Mouse (Mus musculus) hindbrain, embryonic 12.5 days (tissue): Measurements from ENCODE around the gene 4933428G20Rik. TPM values are rescaled to one million over a fixed set of nuclear protein-coding genes. Genes with fewer than 3 reads are reported as not detected.

Experiments
- ATAC-seq: fragments of 200-750 bp; cut with Nextera tagmentation; 2 replicates; pipeline ENCODE4 v1.8.0; 2017; ENCODE audit warnings: moderate TSS enrichment; ENCODE audit not compliant: low FRiP score
- H3K27ac ChIP-seq: fragments of 300-500 bp; sonication (generic); 2 replicates; pipeline ENCODE4 v1.5.1; 2016; ENCODE audit warnings: mild to moderate bottlenecking
- H3K27me3 ChIP-seq: fragments of 300-500 bp; sonication (generic); 2 replicates; pipeline ENCODE4 v1.6.1; 2016; ENCODE audit warnings: mild to moderate bottlenecking
- H3K36me3 ChIP-seq: fragments of 300-500 bp; sonication (generic); 2 replicates; pipeline ENCODE4 v1.6.1; 2016; ENCODE audit warnings: mild to moderate bottlenecking
- H3K4me1 ChIP-seq: fragments of 300-500 bp; sonication (generic); 2 replicates; pipeline ENCODE4 v1.6.1; 2016
- H3K4me2 ChIP-seq: fragments of 300-500 bp; sonication (generic); replicated peaks from 2 replicates; pipeline ENCODE4 v1.6.1; 2016; ENCODE audit warnings: mild to moderate bottlenecking
- H3K4me3 ChIP-seq: fragments of 300-500 bp; sonication (generic); 2 replicates; pipeline ENCODE4 v1.5.1; 2016; ENCODE audit warnings: mild to moderate bottlenecking
- H3K9ac ChIP-seq: fragments of 300-500 bp; sonication (generic); 2 replicates; pipeline ENCODE4 v1.6.1; 2016; ENCODE audit warnings: mild to moderate bottlenecking, moderate library complexity
- H3K9me3 ChIP-seq: fragments of 300-500 bp; sonication (generic); replicated peaks from 2 replicates; pipeline ENCODE4 v1.6.1; 2016; ENCODE audit warnings: mild to moderate bottlenecking
- WGBS: fragments of 180-500 bp; shearing (Covaris S2); methylation state at CpG from one replicate; pipeline ENCODE4 v1.1.7; 2016; 5-methylcytosine and 5-hydroxymethylcytosine counted together
- polyA plus RNA-seq: library from polyadenylated mRNA; unstranded; fragments of >200 nt; fragmentation: Nextera tagmentation; extraction: Ambion mirVana; gene quantifications from 2 replicates; pipeline ENCODE4 v1.2.1, GENCODE M21; 2016

The 4933428G20Rik gene
- polyA plus RNA-seq, 1 experiment from 2014 or later: 0.94 TPM

DNA sequence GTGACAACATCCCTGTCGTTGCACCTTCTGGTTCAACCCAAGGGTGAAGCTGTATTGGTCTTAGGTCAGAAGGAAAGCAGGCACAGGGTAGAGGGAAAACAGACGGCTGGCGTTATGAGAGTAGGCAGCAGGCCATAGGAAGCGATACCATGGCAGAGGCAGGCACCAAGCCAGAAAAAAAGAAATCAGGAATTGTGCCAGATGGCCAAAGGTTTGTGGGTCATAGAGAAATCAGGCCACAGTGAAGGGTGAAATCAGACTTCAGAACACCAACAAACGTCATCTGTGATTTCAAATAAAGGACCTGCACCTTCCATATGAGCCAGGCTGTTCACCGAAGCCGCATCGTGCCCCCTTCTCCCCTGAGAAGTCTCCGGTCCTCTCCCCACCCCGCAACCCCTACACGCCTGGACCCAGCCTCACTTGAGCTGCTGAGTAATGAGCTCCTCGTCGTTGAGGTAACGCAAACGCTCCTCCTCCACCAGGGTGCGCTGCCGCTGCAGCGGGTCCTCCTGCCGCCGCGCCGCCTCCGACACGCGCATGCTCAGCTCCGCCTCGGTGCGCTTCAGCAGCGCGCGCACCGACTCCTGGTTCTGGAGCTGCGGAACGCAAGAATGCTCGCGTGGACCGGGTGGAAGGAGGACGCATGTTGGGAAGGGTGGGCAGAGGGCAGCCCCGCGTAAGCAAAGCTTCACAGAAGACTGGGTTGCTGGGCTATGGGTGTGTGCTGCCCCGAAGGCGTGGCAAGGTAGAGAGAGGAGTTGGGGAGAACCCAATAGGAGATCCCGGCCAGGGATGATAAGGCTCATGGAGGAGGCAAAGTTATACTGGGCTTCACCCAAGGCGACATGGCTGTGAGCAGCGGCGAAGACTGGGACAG is 31.5 kb upstream of the 4933428G20Rik start:
- peaks cover 33% of the 10 kb centered on the region for H3K4me1 ChIP-seq
- H3K4me3 ChIP-seq: peak overlapping the region; percentile 35
- no peaks in the 10 kb centered on the region for H3K9me3 ChIP-seq
- peak overlapping the region; percentile 46 for H3K9ac ChIP-seq
- peaks cover 56% of the 10 kb centered on the region for H3K27me3 ChIP-seq
- peaks cover 14% of the 10 kb centered on the region for H3K36me3 ChIP-seq
- ATAC-seq: peak; percentile 60
- H3K27ac ChIP-seq: no peak overlapping the region
- peak overlapping the region; percentile 72 for H3K4me2 ChIP-seq
- WGBS: 7% methylated on average over 46 of the region's 46 CpGs

DNA sequence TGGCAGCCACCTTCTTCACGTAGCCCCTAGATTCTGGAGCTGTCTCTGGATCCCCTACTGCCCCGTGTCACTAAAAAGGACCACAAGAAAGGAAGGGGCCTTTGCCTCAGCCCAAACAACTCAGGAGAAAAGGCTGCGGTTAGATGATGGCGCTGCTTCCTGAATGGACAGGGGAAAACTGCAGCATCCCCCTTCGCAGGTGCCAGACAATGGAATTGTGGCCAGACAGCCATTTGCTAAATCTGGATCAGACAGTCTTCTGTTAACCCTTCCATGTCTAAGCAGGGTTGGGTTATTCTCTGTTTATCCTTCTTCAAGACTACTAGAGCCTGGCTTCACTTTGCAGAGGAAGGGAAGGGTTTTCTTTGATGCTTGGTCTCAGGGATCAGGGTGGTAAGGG is 30.8 kb upstream of the 4933428G20Rik start:
- Histone ChIP-seq H3K9ac (peak overlapping the region; percentile 39; the same call in 1 of the 2 replicates), H3K27ac (no peak overlapping the region), H3K9me3 (no peaks in the 10 kb centered on the region), H3K4me1 (peaks cover 29% of the 10 kb centered on the region), H3K4me2 (no peak overlapping the region), H3K27me3 (peaks cover 49% of the 10 kb centered on the region), H3K36me3 (peaks cover 18% of the 10 kb centered on the region), H3K4me3 (no peak overlapping the region)
- WGBS: 61% methylated on average over 5 of the region's 5 CpGs
- ATAC-seq: no peak

DNA sequence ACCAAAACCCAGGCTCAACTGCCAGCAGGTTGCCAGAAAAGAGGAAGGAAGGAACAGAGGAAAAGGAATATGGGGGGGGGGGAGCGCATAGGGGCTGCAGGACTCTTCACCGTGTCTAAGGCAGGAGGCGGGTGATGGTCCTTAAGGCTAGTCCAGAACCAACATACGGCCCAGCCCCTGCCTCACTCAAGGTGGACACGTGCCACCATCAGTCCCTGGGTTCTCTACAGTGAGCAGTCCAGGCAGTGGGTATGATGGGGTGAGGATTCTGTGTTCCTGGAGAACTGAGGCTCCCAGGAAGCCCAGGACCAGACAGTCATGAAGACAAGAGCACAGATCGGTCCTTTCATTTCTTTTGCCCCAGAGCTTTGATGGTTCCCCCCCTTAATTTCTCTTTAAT is 29.9 kb upstream of the 4933428G20Rik start:
- H3K4me2 ChIP-seq: no peak overlapping the region
- no peak overlapping the region for H3K9ac ChIP-seq
- H3K27me3 ChIP-seq: peaks cover 40% of the 10 kb centered on the region
- H3K9me3 ChIP-seq: no peaks in the 10 kb centered on the region
- H3K27ac ChIP-seq: no peak overlapping the region
- whole genome bisulfite sequencing: 87% methylated on average over 5 of the region's 6 CpGs
- no peak for ATAC-seq
- H3K4me3 ChIP-seq: no peak overlapping the region
- H3K4me1 ChIP-seq: peaks cover 28% of the 10 kb centered on the region
- H3K36me3 ChIP-seq: peaks cover 26% of the 10 kb centered on the region

DNA sequence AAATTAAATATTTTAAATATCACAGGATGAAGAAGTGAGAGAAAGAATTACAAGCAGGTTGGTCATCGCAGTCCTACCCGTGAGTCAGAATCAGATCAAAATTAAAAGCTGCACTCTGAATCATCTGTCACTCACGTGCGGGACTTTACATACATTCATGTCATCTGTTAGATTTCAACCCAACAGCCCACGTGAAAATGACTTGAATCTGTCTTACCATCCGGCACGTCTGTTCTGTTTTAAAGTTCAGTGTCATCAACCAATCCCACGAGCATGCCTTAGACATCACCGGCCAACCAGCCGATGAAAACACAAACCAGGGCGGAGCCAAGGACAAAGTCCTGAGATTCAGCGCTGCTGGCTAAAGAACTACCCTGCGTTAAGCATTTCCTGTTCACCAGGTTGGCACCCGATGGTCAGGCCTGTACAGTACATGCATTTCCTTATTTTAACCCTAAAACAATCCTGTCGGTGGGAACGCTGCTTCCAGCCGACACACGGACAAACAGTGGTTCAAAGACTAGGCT is 28.2 kb upstream of the 4933428G20Rik start:
- ATAC-seq: no peak
- Histone ChIP-seq H3K9me3 (no peaks in the 10 kb centered on the region), H3K4me2 (no peak overlapping the region), H3K4me1 (peaks cover 32% of the 10 kb centered on the region), H3K27me3 (peaks cover 23% of the 10 kb centered on the region), H3K36me3 (peaks cover 27% of the 10 kb centered on the region), H3K9ac (no peak overlapping the region), H3K27ac (no peak overlapping the region), H3K4me3 (no peak overlapping the region)
- 80% methylated on average over 18 of the region's 18 CpGs for WGBS

DNA sequence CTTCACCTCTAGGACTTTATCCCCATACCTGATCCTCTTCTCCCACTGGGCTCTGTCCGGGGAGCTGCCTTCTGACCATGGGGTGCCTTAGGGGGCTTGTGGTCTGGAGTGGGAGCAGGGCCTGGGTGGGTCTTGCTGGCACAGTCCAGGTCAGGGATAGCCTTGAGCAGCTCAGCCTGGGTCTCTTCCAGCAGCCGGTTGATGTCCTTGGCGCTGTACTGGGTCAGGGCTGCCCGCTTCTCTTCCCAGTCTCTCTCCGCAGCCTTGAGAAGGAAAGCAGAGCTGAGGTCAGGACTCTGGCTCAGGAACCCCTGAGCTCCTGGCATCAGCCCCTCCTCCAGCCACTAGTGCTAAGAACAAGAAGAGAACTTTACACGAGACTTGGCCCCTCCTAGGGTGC is 25.2 kb upstream of the 4933428G20Rik start:
- Histone ChIP-seq H3K9ac (no peak overlapping the region), H3K4me1 (peaks cover 19% of the 10 kb centered on the region), H3K27me3 (no peaks in the 10 kb centered on the region), H3K4me2 (no peak overlapping the region), H3K4me3 (no peak overlapping the region), H3K27ac (0 out of 2 replicates have a peak overlapping the region, but pooled peaks have one; percentile 31), H3K36me3 (peaks cover 54% of the 10 kb centered on the region), H3K9me3 (no peaks in the 10 kb centered on the region)
- ATAC-seq: no peak
- WGBS: 88% methylated on average over 6 of the region's 6 CpGs

DNA sequence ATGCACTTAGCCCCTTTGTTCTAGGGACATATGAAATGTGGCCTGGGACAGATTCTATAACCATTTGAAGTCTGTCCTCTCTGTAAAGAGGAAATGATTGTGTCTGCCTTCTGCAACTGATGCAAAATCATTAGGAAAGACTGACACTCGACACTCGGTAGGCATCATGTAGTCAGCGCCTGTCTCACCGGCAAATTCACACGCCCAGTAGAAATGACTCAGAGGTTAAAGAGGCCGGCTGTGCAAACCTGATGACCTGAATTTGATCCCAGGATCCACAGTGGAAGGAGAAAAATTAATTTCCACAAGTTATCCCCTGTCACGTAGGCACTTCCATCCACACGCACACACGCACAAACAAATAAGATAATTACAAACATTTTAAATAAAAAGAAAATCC is 24.2 kb upstream of the 4933428G20Rik start:
- ATAC-seq: no peak
- Histone ChIP-seq H3K27me3 (no peaks in the 10 kb centered on the region), H3K36me3 (peaks cover 61% of the 10 kb centered on the region), H3K4me3 (no peak overlapping the region), H3K9ac (peak overlapping the region; percentile 13; the same call in 1 of the 2 replicates), H3K4me1 (peaks cover 19% of the 10 kb centered on the region), H3K4me2 (no peak overlapping the region), H3K9me3 (no peaks in the 10 kb centered on the region), H3K27ac (peak overlapping the region; percentile 77)
- 48% methylated on average over 9 of the region's 9 CpGs for WGBS

DNA sequence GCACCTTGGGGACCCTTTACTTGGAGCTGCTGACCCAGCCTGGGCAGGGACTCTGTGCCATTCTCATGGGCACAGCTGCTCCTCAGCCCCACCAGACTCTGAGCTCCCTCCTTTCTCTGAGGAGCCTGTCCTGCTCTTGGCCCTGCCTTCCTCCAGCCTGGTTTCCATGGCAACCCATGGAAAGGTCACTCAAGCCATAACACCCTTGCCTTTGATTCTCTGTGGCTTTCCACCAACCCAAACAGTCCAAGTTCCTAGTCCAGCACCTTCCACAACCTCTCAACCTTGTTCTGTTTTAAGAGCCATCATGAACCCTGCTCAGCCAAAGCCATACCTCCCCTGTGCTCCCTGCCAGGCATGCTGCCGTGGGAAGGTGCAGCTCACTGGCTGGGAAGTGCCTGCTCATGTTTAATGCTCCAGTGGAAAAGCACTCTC is 23.7 kb upstream of the 4933428G20Rik start:
- Histone ChIP-seq H3K36me3 (peaks cover 62% of the 10 kb centered on the region), H3K9ac (peak overlapping the region; percentile 13; the same call in 1 of the 2 replicates), H3K4me3 (no peak overlapping the region), H3K9me3 (no peaks in the 10 kb centered on the region), H3K4me2 (0 out of 2 replicates have a peak overlapping the region, but pooled peaks have one; percentile 11), H3K4me1 (peaks cover 19% of the 10 kb centered on the region), H3K27me3 (no peaks in the 10 kb centered on the region), H3K27ac (peak overlapping the region; percentile 77)
- ATAC-seq: peak; percentile 51; the same call in 1 of the 2 replicates
- 0% methylated on average over 1 of the region's 1 CpGs for WGBS

DNA sequence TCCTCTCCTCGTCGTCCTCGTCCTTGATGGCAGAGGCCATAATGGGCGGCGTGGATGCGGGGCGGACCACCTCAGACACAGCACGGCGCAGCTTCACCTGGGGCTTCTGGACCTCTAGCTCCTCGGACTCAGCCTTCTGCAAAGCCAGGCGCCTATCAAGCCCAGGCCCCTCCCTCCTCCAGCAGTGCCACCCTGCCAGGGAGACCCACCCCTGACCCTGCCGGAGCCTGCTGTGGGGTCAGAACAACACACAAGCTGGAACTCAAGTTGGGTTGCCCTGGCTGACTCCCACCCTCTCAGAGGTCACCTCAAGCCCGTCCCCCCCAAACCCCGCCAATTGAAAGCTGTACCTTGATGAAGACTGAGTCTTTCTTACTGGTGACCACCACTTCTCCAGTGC is 23.0 kb upstream of the 4933428G20Rik start:
- Histone ChIP-seq H3K9ac (no peak overlapping the region), H3K4me2 (no peak overlapping the region)
- ATAC-seq: no peak

DNA sequence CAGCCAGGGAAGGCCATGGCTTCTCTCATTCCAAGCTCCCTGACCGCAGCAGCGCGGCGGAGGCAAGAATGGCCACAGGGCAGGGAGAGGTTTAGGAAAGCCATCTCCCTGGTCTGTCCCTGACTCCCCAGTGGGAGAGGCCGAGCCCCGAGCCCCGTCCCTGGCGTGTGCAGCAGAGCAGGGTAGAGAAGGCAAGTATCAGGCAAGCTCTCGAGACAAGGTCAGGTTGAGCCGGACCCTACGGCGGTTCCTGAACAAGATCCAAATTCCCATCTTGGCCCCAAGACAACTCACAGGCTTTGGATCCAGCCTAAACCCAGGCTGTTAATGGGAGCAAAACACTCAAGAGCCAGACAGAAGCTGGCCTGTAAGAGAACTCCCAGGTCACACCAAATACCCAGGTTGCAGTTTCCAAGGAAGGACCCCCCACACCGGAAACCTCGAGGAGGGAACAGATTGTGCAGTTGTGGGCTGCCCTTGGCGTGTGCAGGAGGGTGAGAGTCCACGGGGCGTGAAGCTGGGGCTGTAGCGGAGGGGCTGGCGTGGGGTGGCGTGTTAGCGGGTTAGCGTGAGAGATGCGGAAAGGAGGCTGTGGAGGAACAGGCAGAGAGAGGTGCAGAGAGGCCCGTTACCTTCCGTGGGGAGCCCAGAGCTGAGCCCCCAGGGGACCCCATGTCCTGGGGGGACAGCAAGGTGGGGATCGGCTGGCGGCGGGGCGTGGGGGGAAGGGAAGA is 21.8 kb upstream of the 4933428G20Rik start:
- Histone ChIP-seq H3K27ac (no peak overlapping the region), H3K4me2 (no peak overlapping the region), H3K27me3 (no peaks in the 10 kb centered on the region), H3K36me3 (peaks cover 68% of the 10 kb centered on the region), H3K4me3 (no peak overlapping the region), H3K9ac (no peak overlapping the region), H3K9me3 (no peaks in the 10 kb centered on the region), H3K4me1 (peaks cover 19% of the 10 kb centered on the region)
- 82% methylated on average over 29 of the region's 29 CpGs for WGBS
- ATAC-seq: no peak

More for the DNA sequence above, 23.0 kb upstream of the 4933428G20Rik start:
- H3K9me3 ChIP-seq: no peaks in the 10 kb centered on the region
- peaks cover 65% of the 10 kb centered on the region for H3K36me3 ChIP-seq
- H3K27me3 ChIP-seq: no peaks in the 10 kb centered on the region
- H3K4me1 ChIP-seq: peaks cover 19% of the 10 kb centered on the region
- no peak overlapping the region for H3K4me3 ChIP-seq
- WGBS: 82% methylated on average over 14 of the region's 14 CpGs
- no peak overlapping the region for H3K27ac ChIP-seq

DNA sequence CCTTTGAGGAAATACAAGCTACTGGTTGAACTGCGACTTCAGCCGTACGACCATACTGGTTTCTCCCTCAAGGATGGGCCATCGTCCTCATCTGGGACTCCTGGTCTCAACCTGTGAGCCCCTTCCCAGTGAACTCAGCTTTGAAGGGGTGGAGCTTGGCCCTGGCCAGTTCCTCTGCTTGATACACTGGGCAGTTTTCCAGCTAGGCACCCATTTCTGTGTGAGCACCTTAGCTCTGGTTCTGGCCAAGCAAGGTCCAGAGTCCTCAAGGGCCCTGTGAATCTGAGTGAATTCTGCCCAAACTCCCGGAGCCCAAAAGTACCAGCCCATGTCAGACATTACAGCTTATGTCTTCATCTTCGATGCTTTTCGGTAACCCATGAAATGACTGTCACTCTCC is 20.4 kb upstream of the 4933428G20Rik start:
- Histone ChIP-seq H3K9ac (no peak overlapping the region), H3K4me1 (peaks cover 19% of the 10 kb centered on the region), H3K27me3 (no peaks in the 10 kb centered on the region), H3K36me3 (peaks cover 69% of the 10 kb centered on the region), H3K4me3 (no peak overlapping the region), H3K9me3 (no peaks in the 10 kb centered on the region), H3K4me2 (no peak overlapping the region), H3K27ac (no peak overlapping the region)
- 94% methylated on average over 7 of the region's 7 CpGs for WGBS
- ATAC-seq: no peak

DNA sequence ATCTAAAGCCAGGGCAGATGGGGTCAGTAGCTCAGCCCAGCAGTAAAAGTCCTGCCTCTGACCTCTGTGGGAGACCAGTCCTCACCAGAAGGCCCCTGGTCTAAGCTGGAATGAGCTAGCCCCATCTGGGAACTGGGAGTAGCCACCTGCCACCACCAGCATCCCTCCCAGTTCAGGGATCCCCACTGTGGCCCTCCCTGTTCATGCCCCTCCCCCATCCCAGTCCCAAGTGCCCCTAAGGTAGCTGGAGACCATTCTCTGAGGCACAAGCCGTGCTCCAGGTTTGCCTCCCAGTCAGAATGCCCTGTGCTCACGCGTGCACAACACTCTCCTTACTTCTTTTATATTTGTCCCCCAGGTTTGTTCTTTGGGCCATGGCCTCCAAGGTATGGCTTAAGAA is 12.9 kb upstream of the 4933428G20Rik start:
- no peaks in the 10 kb centered on the region for H3K9me3 ChIP-seq
- no peak overlapping the region for H3K4me2 ChIP-seq
- H3K27ac ChIP-seq: no peak overlapping the region
- no peaks in the 10 kb centered on the region; the same call in 1 of the 2 replicates for H3K27me3 ChIP-seq
- H3K36me3 ChIP-seq: peaks cover 24% of the 10 kb centered on the region
- peaks cover 28% of the 10 kb centered on the region for H3K4me1 ChIP-seq
- no peak overlapping the region for H3K4me3 ChIP-seq
- no peak overlapping the region for H3K9ac ChIP-seq
- WGBS: 68% methylated on average over 3 of the region's 3 CpGs
- ATAC-seq: no peak

DNA sequence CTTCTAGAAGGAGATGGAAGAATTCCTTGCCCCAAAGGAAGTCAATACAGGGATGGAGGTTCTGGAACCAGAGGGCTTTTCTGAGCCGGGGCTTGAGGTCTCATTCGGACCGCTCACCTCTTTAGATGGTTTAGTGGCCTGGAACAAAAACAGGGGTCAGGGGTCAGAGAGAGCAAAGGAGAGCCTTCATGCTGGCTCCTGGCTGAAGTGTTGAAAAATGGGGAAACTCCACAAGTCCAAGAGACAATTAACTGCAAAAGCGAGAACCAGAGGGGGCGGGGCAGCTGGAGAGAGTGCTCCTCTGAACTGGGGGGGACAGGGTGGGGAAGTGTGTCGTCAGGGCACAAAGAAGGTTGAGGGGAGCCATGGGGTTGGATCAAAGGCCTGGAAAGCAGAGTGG is 12.4 kb upstream of the 4933428G20Rik start:
- Histone ChIP-seq H3K9me3 (no peaks in the 10 kb centered on the region), H3K36me3 (peaks cover 21% of the 10 kb centered on the region), H3K27me3 (no peaks in the 10 kb centered on the region; the same call in 1 of the 2 replicates), H3K4me1 (peaks cover 28% of the 10 kb centered on the region), H3K9ac (0 out of 2 replicates have a peak overlapping the region, but pooled peaks have one; percentile 15), H3K27ac (no peak overlapping the region), H3K4me3 (no peak overlapping the region), H3K4me2 (peak overlapping the region; percentile 15; the same call in 1 of the 2 replicates)
- no peak for ATAC-seq
- WGBS: 30% methylated on average over 6 of the region's 6 CpGs
